Comparison of ENCODE assay signal across 11 mouse cellular contexts in genomic region chr12:108309116-108309794, GRCm38 (mm10). TPM values are rescaled to one million over a fixed set of nuclear protein-coding genes. Genes with fewer than 3 reads are reported as not detected.
DNase-seq lines count a peak whose midpoint lies in the region; ATAC-seq lines count a peak whose summit lies in the region.
"Had no signal": no experiment of that assay in that cellular context is flagged by ENCODE, and none has a peak within 500 bp of the region (broad histone marks: within the 10 kb centered on the region; RNA-seq: fewer than 3 reads in every experiment).

No protein-coding gene starts in this region.

- no peak overlapping the region for H3K4me3 ChIP-seq in kidney, embryonic 16.5 days (ENCODE audit: low read length)
- H3K4me3 ChIP-seq: limb, embryonic 12.5 days; midbrain, embryonic 12.5 days had no signal

- H3K4me1 ChIP-seq in kidney, embryonic 16.5 days (ENCODE audit: insufficient read depth, low read length): peaks cover 18% of the 10 kb centered on the region

- 42% methylated on average over 7 of the region's 8 CpGs for WGBS in kidney, embryonic 16.5 days

- DNase-seq in gastrocnemius, adult 18-20 months (ENCODE audit: low spot score): peak; percentile 75
- no peak for DNase-seq in gastrocnemius, postnatal 4 days (ENCODE audit: low spot score in 2 of 2)
- peak; percentile 74 for DNase-seq in 416B (ENCODE audit: low read depth)
- DNase-seq in fibroblast of lung, adult 2 months (ENCODE audit: low read depth): peak; percentile 67
- DNase-seq in lung, postnatal 10 days: peak; percentile 84
- no peak for DNase-seq in yolk sac, embryonic 10.5 days (ENCODE audit: low spot score)
- DNase-seq in frontal cortex, postnatal 36 days (ENCODE audit: low spot score in 2 of 2): no peak
- DNase-seq: cerebellum, adult 18-20 months had no signal

- no peaks in the 10 kb centered on the region for H3K36me3 ChIP-seq in kidney, embryonic 16.5 days (ENCODE audit: insufficient read depth, low read length)
- H3K36me3 ChIP-seq: limb, embryonic 12.5 days; midbrain, embryonic 12.5 days had no signal

- H3K27ac ChIP-seq in kidney, embryonic 16.5 days (ENCODE audit: low read length): no peak overlapping the region
- H3K27ac ChIP-seq: limb, embryonic 12.5 days; midbrain, embryonic 12.5 days had no signal

- H3K4me2 ChIP-seq in kidney, embryonic 16.5 days (replicated peaks; ENCODE audit: low read depth, low read length): no peak overlapping the region
- H3K4me2 ChIP-seq: limb, embryonic 12.5 days; midbrain, embryonic 12.5 days had no signal

- H3K9me3 ChIP-seq in kidney, embryonic 16.5 days (ENCODE audit: low read length): no peaks in the 10 kb centered on the region
- H3K9me3 ChIP-seq: limb, embryonic 12.5 days; midbrain, embryonic 12.5 days had no signal

- H3K9ac ChIP-seq in kidney, embryonic 16.5 days (replicated peaks; ENCODE audit: low read length): no peak overlapping the region
- H3K9ac ChIP-seq: limb, embryonic 12.5 days; midbrain, embryonic 12.5 days had no signal

- H3K27me3 ChIP-seq in kidney, embryonic 16.5 days (ENCODE audit: insufficient read depth, low read length): peaks cover 17% of the 10 kb centered on the region

- no peak for ATAC-seq in kidney, embryonic 16.5 days (ENCODE audit: low FRiP score, low TSS enrichment)

RNA-seq across cellular contexts. Expression of gene Hhipl1, which starts 3.2 kb away (rescaled TPM):
- 1 to 10 TPM; 1.1 to 1.2 TPM for total RNA-seq in gastrocnemius, adult 18-20 months (2021)
- 1 to 10 TPM in 1 of 2 experiments, under 1 TPM in 1; 0.74 to 1.0 TPM for total RNA-seq in gastrocnemius, postnatal 4 days (2021)
- 0.80 and 0.81 TPM in 2 replicates for polyA plus RNA-seq in kidney, embryonic 16.5 days (2015; fragmentation: Nextera tagmentation; extraction: Ambion mirVana)

RNA-seq across cellular contexts. Expression of gene Cyp46a1, which starts 24.9 kb away (rescaled TPM):
- under 1 TPM; 0.11 to 0.21 TPM for total RNA-seq in gastrocnemius, adult 18-20 months (2021)
- 1 to 10 TPM; 1.9 to 2.4 TPM for total RNA-seq in gastrocnemius, postnatal 4 days (2021)
- polyA plus RNA-seq in kidney, embryonic 16.5 days (2015; fragmentation: Nextera tagmentation; extraction: Ambion mirVana): 11.8 and 12.2 TPM in 2 replicates

RNA-seq across cellular contexts. Expression of gene Ccdc85c, which starts 34.0 kb away (rescaled TPM):
- 10 to 100 TPM; 39.4 to 42.6 TPM for total RNA-seq in gastrocnemius, adult 18-20 months (2021)
- 1 to 10 TPM; 7.3 to 8.4 TPM for total RNA-seq in gastrocnemius, postnatal 4 days (2021)
- polyA plus RNA-seq in kidney, embryonic 16.5 days (2015; fragmentation: Nextera tagmentation; extraction: Ambion mirVana): 5.3 and 6.8 TPM in 2 replicates

Comparison
In these comparisons a context has a peak if more than half of its experiments do, and no peak if none do; other contexts are left out.
1. DNase-seq: peak in gastrocnemius, adult 18-20 months (single experiment), 416B (single experiment), fibroblast of lung, adult 2 months (single experiment) and lung, postnatal 10 days (single experiment); none in gastrocnemius, postnatal 4 days (0 of 2), yolk sac, embryonic 10.5 days (single experiment) and frontal cortex, postnatal 36 days (0 of 2).
2. RNA of gene Ccdc85c, which starts 34.0 kb away (total RNA-seq): 39.4 to 42.6 TPM in gastrocnemius, adult 18-20 months; 7.3 to 8.4 TPM in gastrocnemius, postnatal 4 days; every median in the first group is over 4 times any median in the second.